Mouse (Mus musculus) limb, embryonic 12.5 days (tissue): ENCODE data around the gene Sgpl1. TPM values are rescaled to one million over a fixed set of nuclear protein-coding genes. Genes with fewer than 3 reads are reported as not detected.
A peak's percentile ranks its signal among the peaks of the same experiment; 100 is the strongest.

Experiments used
- ATAC-seq: fragments of 200-750 bp; cut with Nextera tagmentation; 2 replicates; pipeline ENCODE4 v1.8.0; 2017; ENCODE audit warnings: low read depth, moderate TSS enrichment; ENCODE audit not compliant: insufficient number of reproducible peaks, insufficient read depth, low FRiP score, low TSS enrichment
- H3K27ac ChIP-seq: fragments of 300-500 bp; sonication (generic); 2 replicates; pipeline ENCODE4 v1.5.1; 2016; ENCODE audit warnings: mild to moderate bottlenecking, moderate library complexity
- H3K27me3 ChIP-seq: fragments of 300-500 bp; sonication (generic); 2 replicates; pipeline ENCODE4 v1.6.1; 2016; ENCODE audit warnings: mild to moderate bottlenecking, moderate library complexity
- H3K36me3 ChIP-seq: fragments of 300-500 bp; sonication (generic); 2 replicates; pipeline ENCODE4 v1.6.1; 2016; ENCODE audit warnings: mild to moderate bottlenecking, moderate library complexity
- H3K4me1 ChIP-seq: fragments of 300-500 bp; sonication (generic); replicated peaks from 2 replicates; pipeline ENCODE4 v1.6.1; 2016
- H3K4me2 ChIP-seq: fragments of 300-500 bp; sonication (generic); 2 replicates; pipeline ENCODE4 v1.6.1; 2016; ENCODE audit warnings: mild to moderate bottlenecking, moderate library complexity
- H3K4me3 ChIP-seq: fragments of 300-500 bp; sonication (generic); replicated peaks from 2 replicates; pipeline ENCODE4 v1.5.1; 2016; ENCODE audit warnings: mild to moderate bottlenecking
- H3K9ac ChIP-seq: fragments of 300-500 bp; sonication (generic); replicated peaks from 2 replicates; pipeline ENCODE4 v1.6.1; 2016; ENCODE audit warnings: mild to moderate bottlenecking, moderate library complexity
- H3K9me3 ChIP-seq: fragments of 300-500 bp; sonication (generic); 2 replicates; pipeline ENCODE4 v1.6.1; 2016; ENCODE audit warnings: mild to moderate bottlenecking, moderate library complexity
- WGBS: fragments of 180-500 bp; shearing (Covaris S2); methylation state at CpG from one replicate; pipeline ENCODE4 v1.1.7; 2016; 5-methylcytosine and 5-hydroxymethylcytosine counted together
- polyA plus RNA-seq: library from polyadenylated mRNA; unstranded; fragments of >200 nt; fragmentation: Nextera tagmentation; extraction: Ambion mirVana; gene quantifications from 2 replicates; pipeline ENCODE4 v1.2.1, GENCODE M21; 2016

Sgpl1 gene
- polyA plus RNA-seq, 1 experiment from 2014 or later, result 92.3 TPM

- H3K9me3 ChIP-seq, result no peaks in the 10 kb centered on the region
- H3K4me3 ChIP-seq, result no peak overlapping the region
- peaks cover 22% of the 10 kb centered on the region for H3K4me1 ChIP-seq
- H3K36me3 ChIP-seq, result no peaks in the 10 kb centered on the region
- WGBS, result 65% methylated on average over 2 of the region's 2 CpGs
- no peak overlapping the region for H3K4me2 ChIP-seq
- no peak for ATAC-seq
- no peak overlapping the region for H3K27ac ChIP-seq
- no peak overlapping the region for H3K9ac ChIP-seq
- H3K27me3 ChIP-seq, result no peaks in the 10 kb centered on the region
Measured at GRCm38 (mm10) chr10:61085364-61085763, 62.1 kb downstream of the Sgpl1 start.

GRCm38 (mm10) chr10:61080931-61081255 is 66.6 kb downstream of the Sgpl1 start:
- no peak overlapping the region for H3K4me3 ChIP-seq
- no peak for ATAC-seq
- H3K36me3 ChIP-seq, result no peaks in the 10 kb centered on the region
- no peak overlapping the region for H3K9ac ChIP-seq
- H3K4me1 ChIP-seq, result peaks cover 18% of the 10 kb centered on the region
- no peak overlapping the region for H3K4me2 ChIP-seq
- no peak overlapping the region for H3K27ac ChIP-seq
- 79% methylated on average over 11 of the region's 11 CpGs for WGBS
- H3K9me3 ChIP-seq, result no peaks in the 10 kb centered on the region
- H3K27me3 ChIP-seq, result no peaks in the 10 kb centered on the region

GRCm38 (mm10) chr10:61080227-61080930 is 67.1 kb downstream of the Sgpl1 start:
- no peak overlapping the region for H3K4me3 ChIP-seq
- H3K4me2 ChIP-seq, result peak overlapping the region; percentile 42
- no peaks in the 10 kb centered on the region for H3K36me3 ChIP-seq
- no peak overlapping the region for H3K9ac ChIP-seq
- H3K9me3 ChIP-seq, result no peaks in the 10 kb centered on the region
- 44% methylated on average over 14 of the region's 14 CpGs for WGBS
- no peak overlapping the region for H3K27ac ChIP-seq
- no peaks in the 10 kb centered on the region for H3K27me3 ChIP-seq
- H3K4me1 ChIP-seq, result peaks cover 18% of the 10 kb centered on the region
- ATAC-seq, result peak; percentile 67

GRCm38 (mm10) chr10:61075607-61076006 is 71.9 kb downstream of the Sgpl1 start:
- H3K4me2 ChIP-seq, result no peak overlapping the region
- H3K36me3 ChIP-seq, result no peaks in the 10 kb centered on the region
- WGBS, result 92% methylated on average over 3 of the region's 3 CpGs
- no peaks in the 10 kb centered on the region for H3K27me3 ChIP-seq
- H3K9me3 ChIP-seq, result no peaks in the 10 kb centered on the region
- H3K4me3 ChIP-seq, result no peak overlapping the region
- H3K27ac ChIP-seq, result no peak overlapping the region
- peaks cover 13% of the 10 kb centered on the region for H3K4me1 ChIP-seq
- no peak for ATAC-seq
- H3K9ac ChIP-seq, result no peak overlapping the region

- ATAC-seq, result no peak
- H3K4me2 ChIP-seq, result no peak overlapping the region
- H3K27me3 ChIP-seq, result no peaks in the 10 kb centered on the region
- no peak overlapping the region for H3K4me3 ChIP-seq
- 0% methylated on average over 1 of the region's 1 CpGs for WGBS
- H3K27ac ChIP-seq, result no peak overlapping the region
- H3K9me3 ChIP-seq, result no peaks in the 10 kb centered on the region
- H3K4me1 ChIP-seq, result peaks cover 5% of the 10 kb centered on the region; the same call in 1 of the 2 replicates
- no peaks in the 10 kb centered on the region for H3K36me3 ChIP-seq
- no peak overlapping the region for H3K9ac ChIP-seq
Measured at GRCm38 (mm10) chr10:61074643-61075042, 72.9 kb downstream of the Sgpl1 start.

- Histone ChIP-seq H3K27ac (no peak overlapping the region), H3K4me3 (no peak overlapping the region), H3K9me3 (no peaks in the 10 kb centered on the region), H3K36me3 (no peaks in the 10 kb centered on the region), H3K27me3 (no peaks in the 10 kb centered on the region), H3K4me1 (peaks cover 15% of the 10 kb centered on the region), H3K9ac (no peak overlapping the region), H3K4me2 (no peak overlapping the region)
- 16% methylated on average over 16 of the region's 16 CpGs for WGBS
- ATAC-seq, result no peak
Measured at GRCm38 (mm10) chr10:61072324-61072723, 75.2 kb downstream of the Sgpl1 start.

- Histone ChIP-seq H3K4me3 (no peak overlapping the region), H3K9me3 (no peaks in the 10 kb centered on the region), H3K36me3 (no peaks in the 10 kb centered on the region), H3K4me1 (peaks cover 33% of the 10 kb centered on the region), H3K9ac (0 out of 2 replicates have a peak overlapping the region, but pooled peaks have one; percentile 24), H3K27me3 (no peaks in the 10 kb centered on the region), H3K27ac (no peak overlapping the region), H3K4me2 (peak overlapping the region; percentile 23)
- no peak for ATAC-seq
- 10% methylated on average over 13 of the region's 13 CpGs for WGBS
Measured at GRCm38 (mm10) chr10:61069248-61069647, 78.3 kb downstream of the Sgpl1 start.

GRCm38 (mm10) chr10:61068436-61069192 is 78.9 kb downstream of the Sgpl1 start:
- H3K9ac ChIP-seq, result no peak overlapping the region
- H3K36me3 ChIP-seq, result no peaks in the 10 kb centered on the region
- no peaks in the 10 kb centered on the region for H3K9me3 ChIP-seq
- H3K27ac ChIP-seq, result no peak overlapping the region
- 8% methylated on average over 8 of the region's 8 CpGs for WGBS
- ATAC-seq, result no peak
- H3K4me3 ChIP-seq, result no peak overlapping the region
- H3K4me2 ChIP-seq, result peak overlapping the region; percentile 23
- peaks cover 39% of the 10 kb centered on the region for H3K4me1 ChIP-seq
- no peaks in the 10 kb centered on the region for H3K27me3 ChIP-seq

GRCm38 (mm10) chr10:61065287-61066005 is 82.1 kb downstream of the Sgpl1 start:
- Histone ChIP-seq H3K9me3 (no peaks in the 10 kb centered on the region), H3K27ac (no peak overlapping the region), H3K9ac (no peak overlapping the region), H3K36me3 (no peaks in the 10 kb centered on the region), H3K4me2 (0 out of 2 replicates have a peak overlapping the region, but pooled peaks have one; percentile 21), H3K4me3 (no peak overlapping the region), H3K4me1 (peaks cover 45% of the 10 kb centered on the region), H3K27me3 (no peaks in the 10 kb centered on the region)
- ATAC-seq, result no peak
- 56% methylated on average over 13 of the region's 13 CpGs for WGBS

- no peak overlapping the region for H3K9ac ChIP-seq
- H3K4me1 ChIP-seq, result peaks cover 54% of the 10 kb centered on the region
- no peaks in the 10 kb centered on the region for H3K27me3 ChIP-seq
- peak overlapping the region; percentile 21; the same call in 1 of the 2 replicates for H3K4me2 ChIP-seq
- H3K9me3 ChIP-seq, result no peaks in the 10 kb centered on the region
- WGBS, result 6% methylated on average over 8 of the region's 8 CpGs
- no peaks in the 10 kb centered on the region for H3K36me3 ChIP-seq
- ATAC-seq, result no peak
- H3K27ac ChIP-seq, result no peak overlapping the region
- no peak overlapping the region for H3K4me3 ChIP-seq
Measured at GRCm38 (mm10) chr10:61064635-61065034, 82.9 kb downstream of the Sgpl1 start.

- 37% methylated on average over 10 of the region's 10 CpGs for WGBS
- H3K27ac ChIP-seq, result no peak overlapping the region
Measured at GRCm38 (mm10) chr10:61063271-61063864, 84.1 kb downstream of the Sgpl1 start.

More at GRCm38 (mm10) chr10:61063271-61063864, 84.1 kb downstream of the Sgpl1 start:
- Histone ChIP-seq H3K4me3 (no peak overlapping the region), H3K4me2 (no peak overlapping the region), H3K36me3 (no peaks in the 10 kb centered on the region), H3K9ac (no peak overlapping the region), H3K4me1 (peaks cover 54% of the 10 kb centered on the region), H3K27me3 (no peaks in the 10 kb centered on the region), H3K9me3 (no peaks in the 10 kb centered on the region)
- no peak for ATAC-seq
